In genomic region chr19:27672679-27673190, GRCm38 (mm10) we compare ENCODE assay signal across 28 mouse cellular contexts.
DNase-seq lines count a peak whose midpoint lies in the region; ATAC-seq and TF ChIP-seq lines count a peak whose summit lies in the region.
"Had no signal": no experiment of that assay in that cellular context is flagged by ENCODE, and none has a peak within 500 bp of the region (broad histone marks: within the 10 kb centered on the region; RNA-seq: fewer than 3 reads in every experiment).

No protein-coding gene starts in this region.

- H3K36me3 ChIP-seq in liver, adult 2 months (ENCODE audit: control insufficient read depth, insufficient read depth, low read length): no peaks in the 10 kb centered on the region
- no peaks in the 10 kb centered on the region for H3K36me3 ChIP-seq in liver, embryonic 11.5 days (ENCODE audit: control insufficient read depth, insufficient read depth, low read length)
- H3K36me3 ChIP-seq in midbrain, embryonic 11.5 days (ENCODE audit: control insufficient read depth, insufficient read depth, low read length): no peaks in the 10 kb centered on the region
- no peaks in the 10 kb centered on the region for H3K36me3 ChIP-seq in midbrain, embryonic 10.5 days
- H3K36me3 ChIP-seq: embryonic facial prominence, embryonic 10.5 days; embryonic facial prominence, embryonic 13.5 days; forebrain, embryonic 12.5 days; forebrain, embryonic 15.5 days; heart, embryonic 10.5 days; heart, embryonic 13.5 days had no signal

- peak; percentile 72 for DNase-seq in liver, adult 2 months (ENCODE audit: extremely low read depth, low read depth, low spot score)
- DNase-seq in liver, embryonic 11.5 days (ENCODE audit: low spot score): no peak
- peak; percentile 62 for DNase-seq in midbrain, embryonic 11.5 days (ENCODE audit: low spot score, missing footprints)
- no peak for DNase-seq in midbrain, embryonic 10.5 days (ENCODE audit: low spot score)
- DNase-seq in Muller cell, postnatal 12 days (ENCODE audit: inconsistent ontology term): peak; percentile 53
- peak; percentile 54 for DNase-seq in brain, adult 2 months (ENCODE audit: low read depth, low spot score)
- no peak for DNase-seq in urinary bladder, postnatal 10 days (ENCODE audit: low spot score)
- DNase-seq: adrenal gland, adult 2 months; adrenal gland, postnatal 14 days; cerebellum, adult 11-12 months; cerebellum, adult 8-10 months; cerebellum, postnatal 10 days; cerebellum, postnatal 36 days; embryo, embryonic 11 days; gastrocnemius, postnatal 10 days; gastrocnemius, postnatal 36 days; heart, adult 2 months; heart, postnatal 14 days; heart, postnatal 4 days had no signal

- H3K4me2 ChIP-seq in liver, embryonic 11.5 days: no peak overlapping the region
- no peak overlapping the region for H3K4me2 ChIP-seq in midbrain, embryonic 11.5 days
- H3K4me2 ChIP-seq: embryonic facial prominence, embryonic 13.5 days; forebrain, embryonic 12.5 days; forebrain, embryonic 15.5 days; heart, embryonic 13.5 days; hindbrain, embryonic 14.5 days had no signal

- no peak overlapping the region for H3K9ac ChIP-seq in liver, adult 2 months (ENCODE audit: low read depth, low read length)
- H3K9ac ChIP-seq in liver, embryonic 11.5 days (ENCODE audit: low read depth, low read length): no peak overlapping the region
- no peak overlapping the region for H3K9ac ChIP-seq in midbrain, embryonic 11.5 days (ENCODE audit: low read length)
- H3K9ac ChIP-seq: embryonic facial prominence, embryonic 13.5 days; forebrain, embryonic 12.5 days; forebrain, embryonic 15.5 days; heart, embryonic 13.5 days; hindbrain, embryonic 14.5 days had no signal

- H3K4me3 ChIP-seq in liver, adult 2 months (ENCODE audit: insufficient read depth, low read depth, low read length): no peak overlapping the region
- no peak overlapping the region for H3K4me3 ChIP-seq in liver, embryonic 11.5 days (ENCODE audit: low read depth, low read length)
- H3K4me3 ChIP-seq in midbrain, embryonic 11.5 days (ENCODE audit: low read depth, low read length): no peak overlapping the region
- no peak overlapping the region for H3K4me3 ChIP-seq in midbrain, embryonic 10.5 days
- H3K4me3 ChIP-seq: embryonic facial prominence, embryonic 10.5 days; embryonic facial prominence, embryonic 13.5 days; erythroblast, embryonic 14.5 days; forebrain, embryonic 12.5 days; forebrain, embryonic 15.5 days; heart, adult 2 months; heart, embryonic 10.5 days; heart, embryonic 13.5 days had no signal

- H3K4me1 ChIP-seq in liver, adult 2 months (ENCODE audit: control insufficient read depth, insufficient read depth, low read length): peaks cover 4% of the 10 kb centered on the region; the same call in 1 of the 2 replicates
- no peaks in the 10 kb centered on the region for H3K4me1 ChIP-seq in liver, embryonic 11.5 days (replicated peaks; ENCODE audit: control insufficient read depth, insufficient read depth, low read length)
- no peaks in the 10 kb centered on the region for H3K4me1 ChIP-seq in midbrain, embryonic 11.5 days (ENCODE audit: control insufficient read depth, insufficient read depth, low read length)
- 0 out of 2 replicates have a peak, but pooled peaks cover 3% of the 10 kb centered on the region for H3K4me1 ChIP-seq in midbrain, embryonic 10.5 days
- H3K4me1 ChIP-seq: embryonic facial prominence, embryonic 10.5 days; embryonic facial prominence, embryonic 13.5 days; forebrain, embryonic 12.5 days; forebrain, embryonic 15.5 days; heart, embryonic 10.5 days; heart, embryonic 13.5 days had no signal

- no peak for TF ChIP-seq CTCF in liver, adult 2 months (IDR thresholded peaks at IDR 0.05; ENCODE audit: low read depth, low read length)

- TF ChIP-seq POLR2A in liver, adult 2 months (IDR thresholded peaks at IDR 0.05; ENCODE audit: extremely low read depth, insufficient read depth, low read length): no peak

- no peak overlapping the region for H3K27ac ChIP-seq in liver, adult 2 months (replicated peaks; ENCODE audit: insufficient read depth, low read depth, low read length)
- H3K27ac ChIP-seq in liver, embryonic 11.5 days (ENCODE audit: low read depth, low read length): no peak overlapping the region
- no peak overlapping the region for H3K27ac ChIP-seq in midbrain, embryonic 11.5 days (ENCODE audit: low read depth, low read length)
- H3K27ac ChIP-seq in midbrain, embryonic 10.5 days (replicated peaks): no peak overlapping the region
- H3K27ac ChIP-seq: embryonic facial prominence, embryonic 10.5 days; embryonic facial prominence, embryonic 13.5 days; forebrain, embryonic 12.5 days; forebrain, embryonic 15.5 days; heart, adult 2 months; heart, embryonic 10.5 days; heart, embryonic 13.5 days; hindbrain, embryonic 14.5 days; hindbrain, postnatal 0 days had no signal

- H3K27me3 ChIP-seq in liver, adult 2 months (ENCODE audit: control insufficient read depth, insufficient read depth, low read length): no peaks in the 10 kb centered on the region
- no peaks in the 10 kb centered on the region for H3K27me3 ChIP-seq in liver, embryonic 11.5 days (replicated peaks; ENCODE audit: control insufficient read depth, insufficient read depth, low read length)
- H3K27me3 ChIP-seq in midbrain, embryonic 11.5 days (ENCODE audit: control insufficient read depth, insufficient read depth, low read length): no peaks in the 10 kb centered on the region
- no peaks in the 10 kb centered on the region for H3K27me3 ChIP-seq in midbrain, embryonic 10.5 days (ENCODE audit: low read depth, poor library complexity, severe bottlenecking)
- H3K27me3 ChIP-seq: embryonic facial prominence, embryonic 13.5 days; forebrain, embryonic 12.5 days; forebrain, embryonic 15.5 days; heart, embryonic 13.5 days had no signal

- no peaks in the 10 kb centered on the region for H3K9me3 ChIP-seq in liver, embryonic 11.5 days (ENCODE audit: control insufficient read depth, low read length)
- H3K9me3 ChIP-seq in midbrain, embryonic 11.5 days (ENCODE audit: control insufficient read depth, low read length): no peaks in the 10 kb centered on the region
- no peaks in the 10 kb centered on the region for H3K9me3 ChIP-seq in midbrain, embryonic 10.5 days (replicated peaks)
- H3K9me3 ChIP-seq: embryonic facial prominence, embryonic 10.5 days; embryonic facial prominence, embryonic 13.5 days; forebrain, embryonic 12.5 days; forebrain, embryonic 15.5 days; heart, embryonic 10.5 days; heart, embryonic 13.5 days had no signal

- 20% methylated on average over 2 of the region's 2 CpGs for WGBS in liver, adult 2 months
- WGBS in liver, embryonic 11.5 days: 64% methylated on average over 2 of the region's 2 CpGs
- WGBS in midbrain, embryonic 11.5 days: 82% methylated on average over 2 of the region's 2 CpGs
- 88% methylated on average over 2 of the region's 2 CpGs for whole genome bisulfite sequencing in midbrain, embryonic 10.5 days

- no peak for ATAC-seq in liver, embryonic 11.5 days (replicated peaks; ENCODE audit: low FRiP score)
- no peak for ATAC-seq in midbrain, embryonic 11.5 days (ENCODE audit: low FRiP score)
- ATAC-seq: forebrain, embryonic 15.5 days; hindbrain, postnatal 0 days had no signal

- no peaks in the 10 kb centered on the region for H3K79me2 ChIP-seq in liver, adult 2 months (ENCODE audit: control insufficient read depth, insufficient read depth, low read length)

Comparison
In these comparisons a context has a peak if more than half of its experiments do, and no peak if none do; other contexts are left out.
1. DNase-seq: peak in liver, adult 2 months (single experiment), midbrain, embryonic 11.5 days (single experiment), Muller cell, postnatal 12 days (single experiment) and brain, adult 2 months (single experiment); none in liver, embryonic 11.5 days (single experiment), midbrain, embryonic 10.5 days (single experiment) and urinary bladder, postnatal 10 days (single experiment).